Mouse (Mus musculus): ENCODE results near the gene Aspdh. TPM values are rescaled to one million over a fixed set of nuclear protein-coding genes. Genes with fewer than 3 reads are reported as not detected.

Gene Aspdh
- polyA plus RNA-seq, 1 experiment: 1.2 TPM

DNA sequence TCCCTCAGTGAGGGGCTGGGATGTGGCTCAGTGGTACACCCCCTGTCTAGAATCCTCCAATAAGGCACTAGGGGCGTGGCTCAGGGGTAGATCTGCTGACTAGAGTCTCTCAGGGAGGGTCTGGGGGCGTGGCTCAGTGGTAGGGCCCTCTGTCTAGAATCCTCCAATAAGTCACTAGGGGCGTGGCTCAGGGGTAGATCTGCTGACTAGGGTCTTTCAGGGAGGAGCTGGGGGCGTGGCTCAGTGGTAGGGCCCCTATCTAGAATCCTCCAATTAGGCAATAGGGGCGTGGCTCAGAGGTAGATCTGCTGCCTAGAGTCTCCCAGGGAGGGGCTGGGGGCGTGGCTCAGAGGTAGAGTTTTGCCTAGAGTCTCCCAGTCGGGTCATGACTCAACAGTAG, 31.8 kb upstream of the Aspdh start:
- Histone ChIP-seq H3K27ac (ENCODE audit: control insufficient read depth, insufficient read depth, low read depth, low read length) (no peak overlapping the region), H3K27me3 (ENCODE audit: control insufficient read depth, insufficient read depth, low read length) (0 out of 2 replicates have a peak, but pooled peaks cover 2% of the 10 kb centered on the region), H3K36me3 (ENCODE audit: control insufficient read depth, insufficient read depth, low read length) (no peaks in the 10 kb centered on the region), H3K4me1 (ENCODE audit: control insufficient read depth, insufficient read depth, low read length) (peaks cover 10% of the 10 kb centered on the region), H3K4me3 (ENCODE audit: control insufficient read depth, low read depth, low read length) (no peak overlapping the region)
- TF ChIP-seq POLR2A (IDR thresholded peaks at IDR 0.05; ENCODE audit: control insufficient read depth, low read depth, low read length) (no peak), CTCF (IDR thresholded peaks at IDR 0.05; ENCODE audit: control insufficient read depth, insufficient read depth, insufficient replicate concordance, low read depth, low read length) (no peak)

DNA sequence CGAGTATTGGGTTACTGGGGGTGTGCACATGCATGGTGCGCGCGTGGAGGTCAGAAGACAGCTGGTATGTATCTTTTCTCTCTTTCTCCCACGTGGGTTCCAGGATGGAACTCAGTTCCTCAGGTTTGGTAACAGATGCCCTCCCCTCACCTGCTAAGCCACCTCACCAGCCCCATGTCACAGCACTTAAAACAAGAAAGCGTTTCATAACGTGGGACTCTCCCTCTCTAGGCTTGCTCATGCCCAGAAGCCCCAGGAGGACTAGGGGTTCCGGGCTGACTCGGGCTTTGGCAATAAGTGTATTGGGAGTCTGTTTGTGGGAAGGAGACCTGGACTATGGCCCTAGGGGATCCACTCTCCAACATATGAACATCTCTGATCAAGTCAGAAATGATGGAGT, 31.1 kb upstream of the Aspdh start:
- Histone ChIP-seq H3K27ac (ENCODE audit: control insufficient read depth, insufficient read depth, low read depth, low read length) (no peak overlapping the region), H3K36me3 (ENCODE audit: control insufficient read depth, insufficient read depth, low read length) (no peaks in the 10 kb centered on the region), H3K27me3 (ENCODE audit: control insufficient read depth, insufficient read depth, low read length) (0 out of 2 replicates have a peak, but pooled peaks cover under 1% of the 10 kb centered on the region), H3K4me3 (ENCODE audit: control insufficient read depth, low read depth, low read length) (no peak overlapping the region), H3K4me1 (ENCODE audit: control insufficient read depth, insufficient read depth, low read length) (peaks cover 10% of the 10 kb centered on the region)
- no peak for TF ChIP-seq CTCF (IDR thresholded peaks at IDR 0.05; ENCODE audit: control insufficient read depth, insufficient read depth, insufficient replicate concordance, low read depth, low read length)
- TF ChIP-seq POLR2A (IDR thresholded peaks at IDR 0.05; ENCODE audit: control insufficient read depth, low read depth, low read length): no peak

DNA sequence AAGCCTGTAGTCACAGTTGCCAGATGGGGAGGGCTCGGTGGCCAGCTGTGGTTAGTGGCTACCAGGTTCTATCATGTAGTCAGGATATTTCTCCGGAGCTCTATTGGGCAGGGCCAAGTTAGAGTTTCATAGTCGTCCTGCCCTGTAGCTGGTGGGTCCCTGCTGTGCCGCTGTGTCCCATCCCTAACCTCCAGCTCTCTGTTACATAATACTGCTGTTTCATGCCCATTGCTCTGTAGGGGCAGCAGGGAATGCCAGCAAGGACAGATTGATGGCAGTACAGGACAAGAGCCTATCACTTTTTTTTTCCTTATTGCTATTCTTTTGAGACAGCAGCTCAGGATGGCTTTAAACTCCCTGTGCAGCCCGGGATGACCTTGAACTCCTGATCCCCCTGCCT, 29.4 kb upstream of the Aspdh start:
- Histone ChIP-seq H3K4me3 (ENCODE audit: control insufficient read depth, low read depth, low read length) (no peak overlapping the region), H3K27me3 (ENCODE audit: control insufficient read depth, insufficient read depth, low read length) (no peaks in the 10 kb centered on the region), H3K36me3 (ENCODE audit: control insufficient read depth, insufficient read depth, low read length) (no peaks in the 10 kb centered on the region), H3K27ac (ENCODE audit: control insufficient read depth, insufficient read depth, low read depth, low read length) (no peak overlapping the region), H3K4me1 (ENCODE audit: control insufficient read depth, insufficient read depth, low read length) (peaks cover 8% of the 10 kb centered on the region)
- TF ChIP-seq POLR2A (IDR thresholded peaks at IDR 0.05; ENCODE audit: control insufficient read depth, low read depth, low read length): no peak
- TF ChIP-seq CTCF (IDR thresholded peaks at IDR 0.05; ENCODE audit: control insufficient read depth, insufficient read depth, insufficient replicate concordance, low read depth, low read length): no peak

DNA sequence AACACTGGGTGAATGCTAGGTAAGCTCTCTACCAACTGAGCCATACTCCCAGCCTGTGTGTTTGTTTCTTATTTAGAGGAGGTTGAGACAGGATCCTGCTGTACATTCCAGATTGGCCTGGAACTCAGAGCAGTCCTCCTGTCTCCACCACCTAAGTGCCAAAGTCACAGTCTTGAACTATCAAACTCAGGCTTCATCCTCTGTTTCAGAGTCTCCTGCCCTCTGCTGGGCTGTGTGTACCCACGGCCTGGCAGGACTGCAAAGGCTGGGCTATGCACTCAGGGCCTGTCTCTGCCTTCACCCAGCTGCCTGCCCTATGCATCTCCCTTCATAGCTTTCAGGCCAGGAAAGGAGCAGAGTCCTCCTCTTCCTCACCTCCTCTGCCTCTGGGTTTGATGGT, 28.9 kb upstream of the Aspdh start:
- Histone ChIP-seq H3K4me1 (ENCODE audit: control insufficient read depth, insufficient read depth, low read length) (peaks cover 8% of the 10 kb centered on the region), H3K27ac (ENCODE audit: control insufficient read depth, insufficient read depth, low read depth, low read length) (no peak overlapping the region), H3K27me3 (ENCODE audit: control insufficient read depth, insufficient read depth, low read length) (no peaks in the 10 kb centered on the region), H3K4me3 (ENCODE audit: control insufficient read depth, low read depth, low read length) (no peak overlapping the region), H3K36me3 (ENCODE audit: control insufficient read depth, insufficient read depth, low read length) (no peaks in the 10 kb centered on the region)
- TF ChIP-seq POLR2A (IDR thresholded peaks at IDR 0.05; ENCODE audit: control insufficient read depth, low read depth, low read length) (no peak), CTCF (IDR thresholded peaks at IDR 0.05; ENCODE audit: control insufficient read depth, insufficient read depth, insufficient replicate concordance, low read depth, low read length) (peak; percentile 29; the same call in 1 of the 2 replicates)

DNA sequence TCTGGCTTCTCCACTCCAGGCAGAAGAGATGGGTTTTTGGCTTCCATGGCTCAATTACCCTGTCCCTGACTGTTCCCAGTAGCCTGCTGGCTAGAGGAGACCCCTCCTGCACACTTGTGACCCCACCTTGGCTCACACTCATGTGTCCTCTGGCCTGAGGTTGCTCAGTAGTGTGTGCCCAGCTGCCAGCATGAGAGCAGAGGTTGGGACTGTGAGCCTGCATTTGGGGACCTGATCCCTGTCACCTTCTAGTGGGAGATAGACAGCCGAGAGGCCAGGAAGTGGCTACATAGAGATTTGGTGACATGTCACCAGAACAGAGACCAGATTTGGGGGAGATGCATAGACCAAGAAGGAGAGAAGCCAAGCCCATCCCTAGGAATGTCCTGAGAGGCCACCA, 28.0 kb upstream of the Aspdh start:
- H3K4me3 ChIP-seq (ENCODE audit: control insufficient read depth, low read depth, low read length): no peak overlapping the region
- peaks cover 8% of the 10 kb centered on the region for H3K4me1 ChIP-seq (ENCODE audit: control insufficient read depth, insufficient read depth, low read length)
- H3K36me3 ChIP-seq (ENCODE audit: control insufficient read depth, insufficient read depth, low read length): no peaks in the 10 kb centered on the region
- no peak overlapping the region for H3K27ac ChIP-seq (ENCODE audit: control insufficient read depth, insufficient read depth, low read depth, low read length)
- no peaks in the 10 kb centered on the region for H3K27me3 ChIP-seq (ENCODE audit: control insufficient read depth, insufficient read depth, low read length)
- TF ChIP-seq CTCF (IDR thresholded peaks at IDR 0.05; ENCODE audit: control insufficient read depth, insufficient read depth, insufficient replicate concordance, low read depth, low read length) (no peak), POLR2A (IDR thresholded peaks at IDR 0.05; ENCODE audit: control insufficient read depth, low read depth, low read length) (no peak)

DNA sequence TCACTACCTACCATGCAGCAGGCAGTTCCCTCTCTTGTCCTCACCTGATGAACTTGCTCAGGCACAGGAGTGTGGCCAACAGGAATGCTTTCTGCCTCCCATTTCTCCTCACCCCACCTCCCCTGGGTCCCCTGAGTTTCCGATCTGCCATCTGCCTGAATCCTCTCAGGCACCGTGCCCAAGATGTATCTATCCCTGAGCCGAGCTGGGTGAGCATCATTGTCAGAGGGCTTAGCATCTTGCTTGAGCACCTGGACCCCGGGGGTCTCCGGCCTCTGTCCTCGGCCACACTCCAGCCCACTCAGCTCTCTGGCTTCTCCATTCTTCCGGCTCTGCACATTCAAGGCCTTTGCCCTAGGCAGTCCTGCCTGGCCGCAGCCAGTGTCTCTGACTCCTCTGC, 27.3 kb upstream of the Aspdh start:
- Histone ChIP-seq H3K4me3 (ENCODE audit: control insufficient read depth, low read depth, low read length) (no peak overlapping the region), H3K27me3 (ENCODE audit: control insufficient read depth, insufficient read depth, low read length) (no peaks in the 10 kb centered on the region), H3K27ac (ENCODE audit: control insufficient read depth, insufficient read depth, low read depth, low read length) (no peak overlapping the region), H3K36me3 (ENCODE audit: control insufficient read depth, insufficient read depth, low read length) (no peaks in the 10 kb centered on the region), H3K4me1 (ENCODE audit: control insufficient read depth, insufficient read depth, low read length) (peaks cover 8% of the 10 kb centered on the region)
- no peak for TF ChIP-seq CTCF (IDR thresholded peaks at IDR 0.05; ENCODE audit: control insufficient read depth, insufficient read depth, insufficient replicate concordance, low read depth, low read length)
- no peak for TF ChIP-seq POLR2A (IDR thresholded peaks at IDR 0.05; ENCODE audit: control insufficient read depth, low read depth, low read length)

DNA sequence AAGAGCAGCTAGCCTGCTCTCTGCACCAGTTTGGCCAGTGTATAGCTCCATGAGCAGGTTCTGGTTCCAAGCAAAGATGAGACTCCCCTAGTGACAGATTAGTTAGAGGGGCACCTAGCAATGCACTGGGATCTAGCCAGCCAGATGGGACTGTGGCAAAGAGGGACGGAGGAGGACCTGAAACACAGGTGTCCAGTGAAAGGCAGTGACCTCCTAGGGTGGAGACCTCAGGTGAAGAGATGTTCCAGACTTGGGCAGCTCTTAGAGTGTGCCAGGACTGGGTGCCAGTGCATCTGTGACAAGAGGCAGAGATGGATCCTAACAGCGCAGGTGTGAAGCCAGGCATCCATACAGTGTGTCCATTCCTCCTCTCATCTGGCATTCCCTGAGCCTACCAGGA, 25.5 kb upstream of the Aspdh start:
- H3K36me3 ChIP-seq (ENCODE audit: control insufficient read depth, insufficient read depth, low read length): no peaks in the 10 kb centered on the region
- H3K4me1 ChIP-seq (ENCODE audit: control insufficient read depth, insufficient read depth, low read length): no peaks in the 10 kb centered on the region; the same call in none of the 2 replicates
- TF ChIP-seq CTCF (IDR thresholded peaks at IDR 0.05; ENCODE audit: control insufficient read depth, insufficient read depth, insufficient replicate concordance, low read depth, low read length): no peak
- no peak for TF ChIP-seq POLR2A (IDR thresholded peaks at IDR 0.05; ENCODE audit: control insufficient read depth, low read depth, low read length)
- H3K27me3 ChIP-seq (ENCODE audit: control insufficient read depth, insufficient read depth, low read length): no peaks in the 10 kb centered on the region
- no peak overlapping the region for H3K4me3 ChIP-seq (ENCODE audit: control insufficient read depth, low read depth, low read length)
- no peak overlapping the region for H3K27ac ChIP-seq (ENCODE audit: control insufficient read depth, insufficient read depth, low read depth, low read length)

DNA sequence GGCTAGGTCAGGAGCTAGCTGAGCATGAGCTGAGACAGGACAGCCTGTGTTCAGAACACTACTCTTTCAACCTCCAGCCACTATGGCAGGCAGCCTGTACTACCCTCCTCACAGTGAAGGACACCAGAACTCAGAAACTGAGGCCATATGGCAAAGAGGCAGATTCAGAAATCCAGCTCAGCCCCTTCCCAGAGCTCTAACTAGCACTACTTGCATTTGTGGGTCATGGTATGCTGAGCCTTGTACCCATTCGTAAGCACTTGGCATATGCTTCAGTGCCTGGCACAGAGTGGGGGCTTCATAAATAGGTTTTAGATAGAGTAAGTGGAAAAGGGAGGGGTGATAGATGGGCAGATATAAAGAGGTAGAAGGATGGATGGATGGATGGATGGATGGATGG, 24.7 kb upstream of the Aspdh start:
- TF ChIP-seq POLR2A (IDR thresholded peaks at IDR 0.05; ENCODE audit: control insufficient read depth, low read depth, low read length): no peak
- no peak for TF ChIP-seq CTCF (IDR thresholded peaks at IDR 0.05; ENCODE audit: control insufficient read depth, insufficient read depth, insufficient replicate concordance, low read depth, low read length)
- Histone ChIP-seq H3K4me1 (ENCODE audit: control insufficient read depth, insufficient read depth, low read length) (no peaks in the 10 kb centered on the region; the same call in 1 of the 2 replicates), H3K36me3 (ENCODE audit: control insufficient read depth, insufficient read depth, low read length) (no peaks in the 10 kb centered on the region), H3K27ac (ENCODE audit: control insufficient read depth, insufficient read depth, low read depth, low read length) (no peak overlapping the region), H3K4me3 (ENCODE audit: control insufficient read depth, low read depth, low read length) (no peak overlapping the region), H3K27me3 (ENCODE audit: control insufficient read depth, insufficient read depth, low read length) (no peaks in the 10 kb centered on the region)

All from testis, adult 2 months (tissue).